Mouse (Mus musculus) myocyte (in vitro differentiated cells): ENCODE results near the gene Slc7a6. TPM values are rescaled to one million over a fixed set of nuclear protein-coding genes. Genes with fewer than 3 reads are reported as not detected.
A peak's percentile ranks its signal among the peaks of the same experiment; 100 is the strongest.

ENCODE experiments used
- H3K27me3 ChIP-seq: one replicate; pipeline ENCODE4 v1.6.1; 2011; ENCODE audit not compliant: control insufficient read depth, insufficient read depth, insufficient read length
- H3K36me3 ChIP-seq: one replicate; pipeline ENCODE4 v1.6.1; 2011; ENCODE audit not compliant: control insufficient read depth, insufficient read depth
- H3K4me2 ChIP-seq: one replicate; pipeline ENCODE4 v1.6.1; 2011; ENCODE audit warnings: low read depth, control low read depth
- H3K4me3 ChIP-seq: one replicate; pipeline ENCODE4 v1.5.1; 2011; ENCODE audit warnings: mild to moderate bottlenecking, control low read depth, moderate library complexity
- H3K79me2 ChIP-seq: one replicate; pipeline ENCODE4 v1.6.1; 2011; ENCODE audit not compliant: control insufficient read depth, insufficient read depth
- H3ac ChIP-seq: one replicate; pipeline ENCODE4 v1.6.1; 2011; ENCODE audit not compliant: control insufficient read depth, insufficient read length
- CEBPB ChIP-seq: IDR thresholded peaks from 2 replicates; pipeline ENCODE4 v1.6.1; 2011; ENCODE audit warnings: mild to moderate bottlenecking, moderate library complexity; ENCODE audit not compliant: poor library complexity, insufficient read depth, severe bottlenecking
- E2F4 ChIP-seq: IDR thresholded peaks from one replicate; pipeline ENCODE4 v1.6.1; 2011; ENCODE audit warnings: mild to moderate bottlenecking, control low read depth, moderate library complexity; ENCODE audit not compliant: insufficient read depth
- MAX ChIP-seq: IDR thresholded peaks from one replicate; pipeline ENCODE4 v1.6.1; 2011; ENCODE audit warnings: low read depth, mild to moderate bottlenecking, control low read depth
- MYOD1 ChIP-seq, 3 experiments: IDR thresholded peaks; one replicate each; pipeline ENCODE4 v1.6.1; 2011; ENCODE audit warnings: control low read depth in 2 of 3, low read depth in 2 of 3, mild to moderate bottlenecking in 2 of 3, moderate library complexity in 1 of 3; ENCODE audit not compliant: insufficient read length in 2 of 3, control insufficient read depth in 1 of 3
- MYOG ChIP-seq, 3 experiments: IDR thresholded peaks; one replicate each; pipeline ENCODE4 v1.6.1; 2011; ENCODE audit warnings: control low read depth in 2 of 3, low read depth in 2 of 3, mild to moderate bottlenecking in 2 of 3; ENCODE audit not compliant: insufficient read length in 2 of 3, control insufficient read depth in 1 of 3, insufficient read depth in 1 of 3
- POLR2A ChIP-seq: IDR thresholded peaks from one replicate; pipeline ENCODE4 v1.6.1; 2011; ENCODE audit warnings: low read depth, mild to moderate bottlenecking, control low read depth, moderate library complexity; ENCODE audit not compliant: insufficient read length
- POLR2AphosphoS2 ChIP-seq: IDR thresholded peaks from one replicate; pipeline ENCODE4 v1.6.1; 2011; ENCODE audit warnings: low read depth, control low read depth; ENCODE audit not compliant: insufficient read length
- REST ChIP-seq: IDR thresholded peaks from one replicate; pipeline ENCODE4 v1.6.1; 2011; ENCODE audit warnings: mild to moderate bottlenecking, control low read depth, moderate library complexity; ENCODE audit not compliant: insufficient read depth, insufficient read length
- SRF ChIP-seq: IDR thresholded peaks from one replicate; pipeline ENCODE4 v1.6.1; 2011; ENCODE audit warnings: low read depth; ENCODE audit not compliant: control insufficient read depth, insufficient read length
- TCF12 ChIP-seq: IDR thresholded peaks from one replicate; pipeline ENCODE4 v1.6.1; 2011; ENCODE audit warnings: mild to moderate bottlenecking, control low read depth; ENCODE audit not compliant: poor library complexity, insufficient read depth, severe bottlenecking
- TCF3 ChIP-seq: IDR thresholded peaks from one replicate; pipeline ENCODE4 v1.6.1; 2011; ENCODE audit warnings: low read depth, control low read depth; ENCODE audit not compliant: insufficient read length
- USF1 ChIP-seq: IDR thresholded peaks from one replicate; pipeline ENCODE4 v1.6.1; 2011; ENCODE audit warnings: low read depth, mild to moderate bottlenecking, control low read depth, moderate library complexity
- polyA plus RNA-seq: library from polyadenylated mRNA; unstranded; fragments of >200 nt; fragmentation: generic; extraction: Trizol; gene quantifications from one replicate; pipeline ENCODE4 v1.2.1, GENCODE M21; 2012; ENCODE audit warnings: missing spikeins

Gene Slc7a6
- polyA plus RNA-seq, 1 experiment: 12.8 TPM

DNA sequence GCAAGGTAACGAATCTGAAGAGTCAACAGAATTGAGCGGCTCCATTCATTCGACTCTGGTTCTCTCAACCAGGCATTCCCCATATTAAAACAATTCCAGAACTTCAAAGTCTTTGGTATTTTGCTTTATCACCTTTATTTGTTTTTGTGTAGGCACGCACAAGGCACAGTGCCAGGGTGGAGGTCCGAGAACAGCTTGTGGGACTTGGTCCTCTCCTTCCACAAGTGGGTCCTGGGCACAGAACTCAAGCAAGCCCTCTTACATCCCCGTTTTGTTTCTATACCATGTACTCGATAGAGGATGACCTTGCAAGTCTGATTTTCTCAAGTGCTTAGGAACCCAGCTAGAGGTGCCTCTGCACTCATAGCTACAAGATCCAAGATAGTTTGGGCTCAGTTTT lies 30.0 kb upstream of the Slc7a6 start:
- H3K27me3 ChIP-seq: no peaks in the 10 kb centered on the region
- no peak for TF ChIP-seq CEBPB
- no peak for TF ChIP-seq MYOG (IDR thresholded peaks at IDR 0.05; ENCODE audit: control insufficient read depth in 1 of 3, insufficient read depth in 1 of 3, insufficient read length in 2 of 3, low read depth in 2 of 3)
- TF ChIP-seq MYOD1 (IDR thresholded peaks at IDR 0.05; ENCODE audit: control insufficient read depth in 1 of 3, insufficient read length in 2 of 3, low read depth in 2 of 3): no peak
- TF ChIP-seq REST: no peak
- TF ChIP-seq POLR2AphosphoS2: no peak
- no peak for TF ChIP-seq TCF3
- TF ChIP-seq MAX: no peak
- no peak for TF ChIP-seq POLR2A
- no peak for TF ChIP-seq TCF12
- TF ChIP-seq USF1: no peak
- no peak for TF ChIP-seq SRF
- peak overlapping the region; percentile 92 for H3K4me2 ChIP-seq
- H3K79me2 ChIP-seq: no peaks in the 10 kb centered on the region
- peak overlapping the region; percentile 37 for H3K4me3 ChIP-seq
- H3K36me3 ChIP-seq: no peaks in the 10 kb centered on the region
- H3ac ChIP-seq: no peak overlapping the region

DNA sequence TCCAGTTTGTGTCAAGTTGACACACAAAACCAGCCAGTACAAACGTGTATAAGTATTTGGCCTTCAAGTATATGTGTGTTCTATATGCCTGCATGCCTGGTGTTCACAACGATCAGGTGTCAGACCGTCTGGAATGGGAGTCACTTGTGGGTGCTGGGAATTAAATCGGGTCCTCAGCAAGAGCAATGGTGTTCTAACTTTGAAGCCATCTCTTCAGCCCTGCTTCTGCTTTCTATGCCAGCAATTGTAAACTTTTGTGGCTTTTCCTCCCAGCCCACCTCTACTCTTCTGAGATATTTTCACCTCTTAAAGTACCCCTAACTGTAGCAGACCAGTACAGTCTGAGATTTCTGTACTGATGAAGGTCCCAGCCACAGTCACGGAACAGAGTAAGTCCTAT lies 28.5 kb upstream of the Slc7a6 start:
- H3K79me2 ChIP-seq: no peaks in the 10 kb centered on the region
- no peak for TF ChIP-seq CEBPB
- no peak for TF ChIP-seq SRF
- TF ChIP-seq MYOG (IDR thresholded peaks at IDR 0.05; ENCODE audit: control insufficient read depth in 1 of 3, insufficient read depth in 1 of 3, insufficient read length in 2 of 3, low read depth in 2 of 3): no peak
- TF ChIP-seq MYOD1 (IDR thresholded peaks at IDR 0.05; ENCODE audit: control insufficient read depth in 1 of 3, insufficient read length in 2 of 3, low read depth in 2 of 3): no peak
- TF ChIP-seq E2F4: no peak
- no peaks in the 10 kb centered on the region for H3K27me3 ChIP-seq
- no peak overlapping the region for H3K4me2 ChIP-seq
- H3ac ChIP-seq: no peak overlapping the region
- no peaks in the 10 kb centered on the region for H3K36me3 ChIP-seq
- no peak overlapping the region for H3K4me3 ChIP-seq

GRCm38 (mm10) chr8:106140769-106141168 lies 27.9 kb upstream of the Slc7a6 start:
- Histone ChIP-seq H3K4me3 (no peak overlapping the region), H3K79me2 (no peaks in the 10 kb centered on the region), H3K4me2 (peak overlapping the region; percentile 2), H3ac (no peak overlapping the region), H3K36me3 (no peaks in the 10 kb centered on the region), H3K27me3 (no peaks in the 10 kb centered on the region)
- TF ChIP-seq POLR2AphosphoS2 (no peak), CEBPB (no peak), SRF (no peak), TCF3 (no peak), MAX (no peak), MYOG (IDR thresholded peaks at IDR 0.05; ENCODE audit: control insufficient read depth in 1 of 3, insufficient read depth in 1 of 3, insufficient read length in 2 of 3, low read depth in 2 of 3) (no peak), E2F4 (no peak), MYOD1 (IDR thresholded peaks at IDR 0.05; ENCODE audit: control insufficient read depth in 1 of 3, insufficient read length in 2 of 3, low read depth in 2 of 3) (no peak), USF1 (no peak)

DNA sequence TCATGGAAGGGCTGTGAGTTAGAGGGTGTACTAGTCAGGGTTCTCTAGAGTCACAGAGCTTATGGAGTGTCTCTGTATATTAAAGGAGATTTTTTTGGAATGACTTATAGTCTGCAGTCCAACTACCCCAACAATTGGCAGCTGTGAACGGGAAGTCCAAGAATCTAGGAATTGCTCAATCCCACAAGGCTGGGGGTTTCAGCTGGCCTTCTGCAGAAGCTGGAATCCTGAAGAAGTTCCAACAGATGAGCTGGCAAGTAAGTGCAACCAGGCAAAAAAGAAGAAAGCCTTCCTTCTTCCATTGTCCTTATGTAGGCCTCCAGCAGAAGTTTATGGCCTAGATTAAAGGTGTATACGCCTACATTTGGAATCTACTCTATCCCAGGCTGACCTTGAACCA lies 23.3 kb upstream of the Slc7a6 start:
- TF ChIP-seq CEBPB (peak; percentile 77), POLR2AphosphoS2 (no peak), E2F4 (no peak), SRF (no peak), POLR2A (no peak)
- Histone ChIP-seq H3K36me3 (no peaks in the 10 kb centered on the region), H3K4me2 (no peak overlapping the region), H3K79me2 (no peaks in the 10 kb centered on the region), H3K27me3 (no peaks in the 10 kb centered on the region), H3K4me3 (no peak overlapping the region), H3ac (no peak overlapping the region)

- TF ChIP-seq MYOD1 (IDR thresholded peaks at IDR 0.05; ENCODE audit: control insufficient read depth in 1 of 3, insufficient read length in 2 of 3, low read depth in 2 of 3) (no peak), POLR2A (no peak), USF1 (no peak), REST (no peak), MYOG (IDR thresholded peaks at IDR 0.05; ENCODE audit: control insufficient read depth in 1 of 3, insufficient read depth in 1 of 3, insufficient read length in 2 of 3, low read depth in 2 of 3) (no peak), CEBPB (no peak), TCF3 (no peak), MAX (no peak), SRF (no peak)
- H3ac ChIP-seq: no peak overlapping the region
Observed at GRCm38 (mm10) chr8:106146014-106146413, 22.6 kb upstream of the Slc7a6 start.

More at GRCm38 (mm10) chr8:106146014-106146413, 22.6 kb upstream of the Slc7a6 start:
- Histone ChIP-seq H3K4me2 (no peak overlapping the region), H3K79me2 (peaks cover 7% of the 10 kb centered on the region), H3K27me3 (no peaks in the 10 kb centered on the region), H3K36me3 (no peaks in the 10 kb centered on the region), H3K4me3 (no peak overlapping the region)
